Mouse (Mus musculus) CH12.LX (cell line): ENCODE results near the gene Myo3b. TPM values are rescaled to one million over a fixed set of nuclear protein-coding genes. Genes with fewer than 3 reads are reported as not detected.
"Not testable (repeated sequence)": the region's sequence is repeated elsewhere in the genome, so short reads cannot be mapped to it uniquely, and the experiment has no call there.

Experiments used
- DNase-seq: peaks from one replicate; pipeline ENCODE4 v3.0.0-alpha.2; 2013; ENCODE audit errors: extremely low read depth
- H3K27ac ChIP-seq: 2 replicates; pipeline ENCODE4 v1.5.1; 2012; ENCODE audit warnings: low read depth, mild to moderate bottlenecking, control low read depth, moderate library complexity; ENCODE audit not compliant: insufficient read depth
- H3K27me3 ChIP-seq: replicated peaks from 2 replicates; pipeline ENCODE3; 2012; ENCODE audit warnings: inconsistent platforms
- H3K36me3 ChIP-seq, 2 experiments: replicated peaks in 1 of 2; 2 replicates each; pipeline versions ENCODE3 to v1.6.1; 2012; ENCODE audit warnings: inconsistent platforms in 1 of 2, low read length in 1 of 2, mild to moderate bottlenecking in 1 of 2, mixed read lengths in 1 of 2, moderate library complexity in 1 of 2; ENCODE audit not compliant: control insufficient read depth in 1 of 2, insufficient read depth in 1 of 2
- H3K4me1 ChIP-seq, 2 experiments: 2 replicates each; pipeline ENCODE4 v1.6.1; 2012; ENCODE audit warnings: inconsistent platforms in 1 of 2, moderate library complexity in 1 of 2; ENCODE audit not compliant: insufficient read depth in 2 of 2, control insufficient read depth in 1 of 2
- H3K4me2 ChIP-seq: 2 replicates; pipeline ENCODE4 v1.6.1; 2012; ENCODE audit warnings: low read depth, mild to moderate bottlenecking, control low read depth; ENCODE audit not compliant: poor library complexity, insufficient read depth, severe bottlenecking
- H3K4me3 ChIP-seq, 3 experiments: fragments of 150-350 bp in 1 of 3; sonication (generic) in 1 of 3; replicated peaks in 1 of 3; 2 replicates each; pipeline versions ENCODE3 to v1.5.1; 2011 to 2012; ENCODE audit warnings: low read depth in 2 of 3, low read length in 2 of 3, mild to moderate bottlenecking in 2 of 3, moderate library complexity in 2 of 3, control low read depth in 1 of 3, improper control_type of control experiment in 1 of 3, inconsistent platforms in 1 of 3, mixed read lengths in 1 of 3; ENCODE audit not compliant: poor library complexity in 1 of 3
- H3K79me2 ChIP-seq: replicated peaks from 2 replicates; pipeline ENCODE4 v1.6.1; 2012; ENCODE audit warnings: mild to moderate bottlenecking, moderate library complexity; ENCODE audit not compliant: control insufficient read depth, poor library complexity, insufficient read depth, severe bottlenecking; ENCODE audit errors: extremely low read depth
- H3K9ac ChIP-seq: 2 replicates; pipeline ENCODE4 v1.6.1; 2012; ENCODE audit warnings: low read depth, mild to moderate bottlenecking, control low read depth, moderate library complexity; ENCODE audit not compliant: insufficient read depth
- H3K9me3 ChIP-seq: replicated peaks from 2 replicates; pipeline ENCODE3; 2012; ENCODE audit warnings: low read length, inconsistent platforms, mixed read lengths
- BHLHE40 ChIP-seq: IDR thresholded peaks from 2 replicates; pipeline ENCODE4 v1.6.1; 2011; ENCODE audit warnings: mild to moderate bottlenecking, low read depth, low read length, improper control_type of control experiment
- CHD1 ChIP-seq: IDR thresholded peaks from 2 replicates; pipeline ENCODE4 v1.6.1; 2012; ENCODE audit warnings: low read depth, low read length, improper control_type of control experiment, inconsistent platforms
- CHD2 ChIP-seq: IDR thresholded peaks from 2 replicates; pipeline ENCODE4 v1.6.1; 2011; ENCODE audit warnings: low read length, improper control_type of control experiment
- CTCF ChIP-seq, 2 experiments: IDR thresholded peaks in 1 of 2; conservative IDR thresholded peaks in 1 of 2; 2 replicates each; pipeline ENCODE4 v1.5.1; 2011 to 2012; ENCODE audit warnings: low read depth in 2 of 2, low read length in 2 of 2, improper control_type of control experiment in 1 of 2, inconsistent platforms in 1 of 2, mild to moderate bottlenecking in 1 of 2, moderate library complexity in 1 of 2
- E2F4 ChIP-seq: IDR thresholded peaks from 2 replicates; pipeline ENCODE4 v1.6.1; 2011; ENCODE audit warnings: low read depth, low read length, improper control_type of control experiment; ENCODE audit not compliant: insufficient replicate concordance
- EP300 ChIP-seq: IDR thresholded peaks from 2 replicates; pipeline ENCODE4 v1.6.1; 2011; ENCODE audit warnings: low read length, improper control_type of control experiment
- ETS1 ChIP-seq: conservative IDR thresholded peaks from 2 replicates; pipeline ENCODE4 v1.6.1; 2012; ENCODE audit warnings: low read depth, mild to moderate bottlenecking, inconsistent platforms, low read length, improper control_type of control experiment, moderate library complexity
- GABPA ChIP-seq: IDR thresholded peaks from 2 replicates; pipeline ENCODE4 v1.6.1; 2012; ENCODE audit warnings: low read depth, low read length, improper control_type of control experiment, inconsistent platforms; ENCODE audit not compliant: insufficient replicate concordance
- HCFC1 ChIP-seq: IDR thresholded peaks from 2 replicates; pipeline ENCODE4 v1.6.1; 2012; ENCODE audit warnings: low read depth, mild to moderate bottlenecking, inconsistent platforms, low read length, improper control_type of control experiment
- IRF4 ChIP-seq: IDR thresholded peaks from 2 replicates; pipeline ENCODE4 v1.6.1; 2014; ENCODE audit warnings: low read depth, mild to moderate bottlenecking, inconsistent platforms, low read length, improper control_type of control experiment
- JUND ChIP-seq: conservative IDR thresholded peaks from 2 replicates; pipeline ENCODE4 v1.6.1; 2011; ENCODE audit warnings: low read depth, low read length, improper control_type of control experiment
- MAFK ChIP-seq: IDR thresholded peaks from 2 replicates; pipeline ENCODE4 v1.6.1; 2011; ENCODE audit warnings: low read length, improper control_type of control experiment; ENCODE audit not compliant: insufficient replicate concordance
- MEF2A ChIP-seq: IDR thresholded peaks from 2 replicates; pipeline ENCODE4 v1.6.1; 2014; ENCODE audit warnings: low read depth, mild to moderate bottlenecking, inconsistent platforms, low read length, improper control_type of control experiment, borderline replicate concordance
- MXI1 ChIP-seq: IDR thresholded peaks from 2 replicates; pipeline ENCODE4 v1.6.1; 2011; ENCODE audit warnings: mild to moderate bottlenecking, low read depth, low read length, improper control_type of control experiment
- MYC ChIP-seq: IDR thresholded peaks from 2 replicates; pipeline ENCODE4 v1.6.1; 2011; ENCODE audit warnings: low read depth, mild to moderate bottlenecking, improper control_type of control experiment, low read length
- NELFE ChIP-seq: IDR thresholded peaks from 2 replicates; pipeline ENCODE4 v1.6.1; 2011; ENCODE audit warnings: low read depth, low read length, improper control_type of control experiment
- PAX5 ChIP-seq: IDR thresholded peaks from 2 replicates; pipeline ENCODE4 v1.6.1; 2012; ENCODE audit warnings: low read length, inconsistent platforms, mixed read lengths
- POLR2A ChIP-seq: IDR thresholded peaks from 2 replicates; pipeline ENCODE4 v1.6.1; 2011; ENCODE audit warnings: low read depth, mild to moderate bottlenecking, improper control_type of control experiment, low read length
- POLR2AphosphoS2 ChIP-seq: IDR thresholded peaks from 2 replicates; pipeline ENCODE4 v1.6.1; 2011; ENCODE audit warnings: low read depth, low read length, improper control_type of control experiment
- RAD21 ChIP-seq: IDR thresholded peaks from 2 replicates; pipeline ENCODE4 v1.6.1; 2011; ENCODE audit warnings: low read depth, mild to moderate bottlenecking, low read length, improper control_type of control experiment, moderate library complexity
- RCOR1 ChIP-seq: conservative IDR thresholded peaks from 2 replicates; pipeline ENCODE4 v1.6.1; 2012; ENCODE audit warnings: low read depth, mild to moderate bottlenecking, inconsistent platforms, low read length, improper control_type of control experiment
- SMC3 ChIP-seq: IDR thresholded peaks from 2 replicates; pipeline ENCODE4 v1.6.1; 2011; ENCODE audit warnings: low read depth, low read length, improper control_type of control experiment
- TCF12 ChIP-seq: IDR thresholded peaks from 2 replicates; pipeline ENCODE4 v1.6.1; 2014; ENCODE audit warnings: low read depth, mild to moderate bottlenecking, inconsistent platforms, low read length, improper control_type of control experiment
- USF1 ChIP-seq: IDR thresholded peaks from 2 replicates; pipeline ENCODE4 v1.6.1; 2014; ENCODE audit warnings: low read depth, mild to moderate bottlenecking, inconsistent platforms, low read length, improper control_type of control experiment
- USF2 ChIP-seq: conservative IDR thresholded peaks from 2 replicates; pipeline ENCODE4 v1.6.1; 2011; ENCODE audit warnings: low read depth, low read length, improper control_type of control experiment
- ZC3H11A ChIP-seq: IDR thresholded peaks from 2 replicates; pipeline ENCODE4 v1.6.1; 2012; ENCODE audit warnings: low read depth, mild to moderate bottlenecking, inconsistent platforms, low read length, improper control_type of control experiment
- ZMIZ1 ChIP-seq: IDR thresholded peaks from 2 replicates; pipeline ENCODE4 v1.6.1; 2012; ENCODE audit warnings: low read depth, mild to moderate bottlenecking, inconsistent platforms, low read length, improper control_type of control experiment
- ZNF384 ChIP-seq: IDR thresholded peaks from 2 replicates; pipeline ENCODE4 v1.6.1; 2012; ENCODE audit warnings: low read depth, low read length, improper control_type of control experiment, inconsistent platforms
- dilution Hi-C: fragments of 300-500 bp; cut with MboI; formaldehyde crosslinking; loops from 2 replicates; pipeline ENCODE4 v1.14.3; 2020; ENCODE audit warnings: low sequenced_read_pairs; ENCODE audit not compliant: extremely low pct_unique_long_range_greater_than_20kb, extremely low pct_ligation_motif_present
- in situ Hi-C: fragments of 300-500 bp; cut with MboI; formaldehyde crosslinking; loops from 3 replicates; pipeline ENCODE4 v1.14.3; 2019; ENCODE audit warnings: low sequenced_read_pairs, low pct_ligation_motif_present, low pct_unique_long_range_greater_than_20kb, mixed read lengths
- polyA plus RNA-seq: library from polyadenylated mRNA; unstranded; fragments of >175 nt; gene quantifications from 2 replicates; pipeline ENCODE4 v1.2.1, GENCODE M21; 2012; ENCODE audit warnings: low read depth; ENCODE audit not compliant: insufficient read length
- total RNA-seq, 2 experiments: library from RNA; depleted of rRNA; stranded (reverse); fragments of 300-350 nt in 1 of 2; fragments of >200 nt in 1 of 2; gene quantifications; 2 replicates each; pipeline ENCODE4 v1.2.3; 2012 to 2014

The Myo3b gene
- total and polyA plus RNA-seq, 3 experiments = 0.63 to 0.76 (median 0.64) TPM

DNA sequence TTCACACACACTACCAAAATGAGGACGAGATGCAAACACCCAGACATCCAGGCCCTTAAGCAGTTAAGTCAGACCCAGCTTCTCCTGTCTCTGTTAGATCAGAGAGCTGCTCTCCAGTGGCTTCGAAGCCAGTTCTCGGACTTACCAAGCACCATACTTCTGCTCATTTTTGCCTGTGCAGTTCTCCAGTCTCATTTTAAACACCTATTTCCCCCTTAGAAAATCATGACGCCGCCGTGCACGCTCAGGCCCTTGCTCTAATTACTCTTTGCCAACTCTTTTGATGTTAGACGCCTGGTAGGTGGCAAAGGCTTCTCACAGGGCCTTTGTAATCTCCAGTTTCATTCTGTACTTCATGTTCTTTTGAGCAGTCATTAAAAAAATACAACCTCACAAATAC, 179.5 kb downstream of the Myo3b start:
- no peak overlapping the region for H3K4me2 ChIP-seq
- H3K9me3 ChIP-seq = no peaks in the 10 kb centered on the region
- dilution Hi-C loops = no loop called here
- H3K27ac ChIP-seq = no peak overlapping the region
- no peak for DNase-seq
- TF ChIP-seq BHLHE40 = no peak
- TF ChIP-seq MAFK = no peak
- H3K36me3 ChIP-seq = no peaks in the 10 kb centered on the region
- in situ Hi-C loops = no loop called here
- no peaks in the 10 kb centered on the region for H3K79me2 ChIP-seq
- no peaks in the 10 kb centered on the region for H3K27me3 ChIP-seq
- H3K4me1 ChIP-seq = peaks cover 0 to 4% of the 10 kb centered on the region in 2 experiments; a peak in 2 of 4 replicates
- no peak overlapping the region for H3K9ac ChIP-seq
- H3K4me3 ChIP-seq = no peak overlapping the region

DNA sequence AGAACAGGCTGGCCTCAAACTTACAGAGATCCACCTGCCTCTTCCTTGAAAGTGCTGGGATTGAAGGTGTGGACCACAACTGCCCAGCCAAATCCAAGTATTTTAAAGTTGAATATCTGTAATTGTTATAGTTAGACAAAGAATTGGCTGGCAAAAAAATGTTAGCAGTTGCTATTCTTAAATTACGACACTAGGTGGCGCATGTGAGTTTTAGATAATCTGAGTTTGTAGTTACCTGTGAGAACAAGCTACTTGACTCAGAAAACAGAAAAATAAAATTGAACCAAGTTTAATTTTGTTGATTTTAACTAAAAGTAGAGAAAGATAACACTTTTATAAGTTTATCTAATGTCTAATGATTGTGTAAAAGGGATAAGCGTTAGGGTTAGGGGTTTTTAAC, 187.8 kb downstream of the Myo3b start:
- no peaks in the 10 kb centered on the region for H3K36me3 ChIP-seq
- H3K4me3 ChIP-seq = no peak overlapping the region
- H3K9me3 ChIP-seq = no peaks in the 10 kb centered on the region
- H3K4me1 ChIP-seq = no peaks in the 10 kb centered on the region
- no peak overlapping the region for H3K27ac ChIP-seq
- no peak for TF ChIP-seq IRF4
- no peak for TF ChIP-seq USF2
- TF ChIP-seq MYC = 0 out of 2 replicates have a peak, but pooled peaks have one; percentile 39
- TF ChIP-seq HCFC1 = no peak
- TF ChIP-seq ZMIZ1 = no peak
- no peak for TF ChIP-seq MEF2A
- TF ChIP-seq GABPA = no peak
- no peak for TF ChIP-seq MXI1
- peak; percentile 84 for TF ChIP-seq SMC3
- TF ChIP-seq CHD2 = no peak
- no peak for TF ChIP-seq TCF12
- TF ChIP-seq EP300 = no peak
- no peak for TF ChIP-seq CHD1
- TF ChIP-seq E2F4 = no peak
- TF ChIP-seq CTCF (conservative IDR thresholded peaks at IDR 0.05 in 1 of 2, IDR thresholded peaks at IDR 0.05 in 1 of 2; ENCODE audit: low read depth in 2 of 2, low read length in 2 of 2) = peak; percentile 55 to 82
- TF ChIP-seq RAD21 = peak; percentile 88
- TF ChIP-seq ETS1 = no peak
- TF ChIP-seq USF1 = no peak
- TF ChIP-seq ZNF384 = peak; percentile 63
- no peak for TF ChIP-seq PAX5
- no peak for TF ChIP-seq RCOR1
- TF ChIP-seq JUND = 0 out of 2 replicates have a peak, but pooled peaks have one; percentile 11
- TF ChIP-seq POLR2A = no peak
- TF ChIP-seq NELFE = no peak
- no peak for TF ChIP-seq POLR2AphosphoS2
- peak; percentile 53 for TF ChIP-seq ZC3H11A
- H3K9ac ChIP-seq = no peak overlapping the region
- dilution Hi-C loops = no loop called here
- H3K27me3 ChIP-seq = no peaks in the 10 kb centered on the region
- peak; percentile 40 for DNase-seq
- in situ Hi-C loops = loop anchor here (10.0 kb wide), 1 partner anchor 338 kb away; no protein-coding TSS in a partner anchor
- H3K4me2 ChIP-seq = no peak overlapping the region
- no peaks in the 10 kb centered on the region for H3K79me2 ChIP-seq

DNA sequence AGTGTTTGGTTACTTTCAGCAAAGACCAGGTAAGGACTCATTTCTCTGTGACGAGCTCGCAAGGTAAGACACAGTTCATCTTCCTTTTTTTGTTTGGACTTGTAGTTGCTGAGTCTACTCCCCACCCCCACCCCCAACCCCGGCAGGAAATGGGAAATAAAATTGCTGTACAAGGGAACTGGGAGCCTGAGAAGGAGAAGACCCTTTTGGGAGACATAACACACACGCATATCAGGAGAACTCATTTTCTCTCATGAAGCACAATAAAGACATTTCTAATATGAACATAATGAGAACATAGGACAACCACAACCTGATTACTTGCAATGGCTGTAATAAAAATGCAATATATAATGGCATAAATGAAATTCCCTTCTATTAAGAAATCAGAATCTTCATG, 195.5 kb downstream of the Myo3b start:
- H3K27ac ChIP-seq, H3K9me3 ChIP-seq, in situ Hi-C loops, DNase-seq, H3K9ac ChIP-seq, H3K4me3 ChIP-seq, H3K79me2 ChIP-seq, H3K4me2 ChIP-seq, H3K36me3 ChIP-seq, H3K27me3 ChIP-seq, H3K4me1 ChIP-seq, dilution Hi-C loops: not testable (repeated sequence)
